Mouse (Mus musculus) heart, adult 2 months (tissue): ENCODE measurements around the gene Olfr1424. TPM values are rescaled to one million over a fixed set of nuclear protein-coding genes. Genes with fewer than 3 reads are reported as not detected.
"Not testable (repeated sequence)": the region's sequence is repeated elsewhere in the genome, so short reads cannot be mapped to it uniquely, and the experiment has no call there.

ENCODE experiments used
- DNase-seq, 2 experiments: peaks; one replicate each; pipeline ENCODE4 v3.0.0; 2021
- H3K27ac ChIP-seq: fragments of 200-600 bp; 2 replicates; pipeline ENCODE4 v1.8.1; 2022
- H3K27me3 ChIP-seq: fragments of 200-500 bp; 2 replicates; pipeline ENCODE4 v1.6.1; 2012; ENCODE audit warnings: mild to moderate bottlenecking, low read length, inconsistent platforms, mixed read lengths; ENCODE audit not compliant: control insufficient read depth, insufficient read depth
- H3K36me3 ChIP-seq: fragments of 200-500 bp; 2 replicates; pipeline ENCODE4 v1.6.1; 2012; ENCODE audit warnings: low read length, inconsistent platforms; ENCODE audit not compliant: control insufficient read depth, insufficient read depth
- H3K4me1 ChIP-seq: fragments of 200-500 bp; 2 replicates; pipeline ENCODE4 v1.6.1; 2011; ENCODE audit warnings: low read length; ENCODE audit not compliant: control insufficient read depth, insufficient read depth
- H3K4me3 ChIP-seq: fragments of 200-600 bp; 2 replicates; pipeline ENCODE4 v1.8.1; 2022
- H3K79me2 ChIP-seq: fragments of 200-500 bp; replicated peaks from 2 replicates; pipeline ENCODE4 v1.6.1; 2012; ENCODE audit warnings: mild to moderate bottlenecking, inconsistent platforms, low read length, moderate library complexity, mixed read lengths; ENCODE audit not compliant: control insufficient read depth, insufficient read depth
- H3K9ac ChIP-seq: fragments of 200-500 bp; 2 replicates; pipeline ENCODE4 v1.6.1; 2012; ENCODE audit warnings: low read depth, mild to moderate bottlenecking, control low read depth, inconsistent platforms, low read length, mixed read lengths
- CTCF ChIP-seq: fragments of 200-600 bp; IDR thresholded peaks from 2 replicates; pipeline ENCODE4 v1.8.1; 2022; ENCODE audit warnings: antibody characterized with exemption, mild to moderate bottlenecking, moderate library complexity
- EP300 ChIP-seq: fragments of 200-500 bp; IDR thresholded peaks from 2 replicates; pipeline ENCODE4 v1.6.1; 2011; ENCODE audit warnings: low read depth, low read length, control low read depth; ENCODE audit not compliant: insufficient read depth
- POLR2A ChIP-seq: fragments of 200-500 bp; IDR thresholded peaks from 2 replicates; pipeline ENCODE4 v1.6.1; 2011; ENCODE audit warnings: mild to moderate bottlenecking, low read depth, low read length, control low read depth; ENCODE audit not compliant: insufficient read depth
- WGBS: fragments of 180-500 bp; shearing (Covaris S2); methylation state at CpG from one replicate; pipeline ENCODE4 v1.1.7; 2018; 5-methylcytosine and 5-hydroxymethylcytosine counted together
- intact Hi-C: fragments of 180-260 bp; cut with DNase I; formaldehyde crosslinking; loops from one replicate; pipeline ENCODE4 v1.15.1; 2025
- long read RNA-seq: library from polyadenylated mRNA; stranded (forward); transcript quantifications from one replicate; pipeline ENCODE4 v2.0.0, GENCODE M21; 2021
- polyA plus RNA-seq: library from polyadenylated mRNA; depleted of rRNA; stranded (reverse); fragments of >200 nt; gene quantifications from 2 replicates; pipeline ENCODE4 v1.2.3, GENCODE M21; 2012; rRNA removed
- total RNA-seq, 2 experiments: library from RNA; stranded (reverse); gene quantifications; 2 replicates each; pipeline ENCODE4 v1.2.3; 2021

Gene Olfr1424
- total RNA-seq, result not detected
- polyA plus RNA-seq, result not detected in 2 replicates
- long read RNA-seq, result 0 reads

GRCm38 (mm10) chr19:12062582-12062981 is at the start of gene Olfr1424:
Gene Olfr1424 (minus strand): TSS chr19:12062682.
- H3K36me3 ChIP-seq, H3K4me3 ChIP-seq, H3K27ac ChIP-seq, H3K79me2 ChIP-seq, H3K9ac ChIP-seq, intact Hi-C loops, DNase-seq, H3K27me3 ChIP-seq, H3K4me1 ChIP-seq: not testable (repeated sequence)
- WGBS, result 89% methylated on average over 1 of the region's 1 CpGs

DNA sequence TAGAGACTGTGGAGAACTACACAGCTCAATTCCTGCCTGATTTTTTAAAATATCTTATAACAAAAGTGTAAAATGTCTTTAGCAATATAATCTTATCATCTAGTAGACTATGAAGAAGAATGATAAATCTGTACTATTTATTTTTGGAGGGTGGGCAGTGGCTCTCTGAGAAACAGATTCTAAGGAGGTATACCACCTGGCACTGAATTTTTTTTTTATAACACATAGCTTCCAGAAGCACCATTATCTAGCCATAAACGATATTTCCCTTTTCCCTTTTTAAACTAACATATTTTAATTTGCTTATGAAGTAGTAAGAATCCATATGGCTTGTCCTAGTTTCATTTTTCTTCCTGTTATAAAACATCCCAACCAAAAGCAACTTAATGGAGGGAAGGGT is 42.1 kb upstream of the Olfr1424 start:
- intact Hi-C loops, result no loop called here
- no peak for TF ChIP-seq POLR2A
- no peak for TF ChIP-seq EP300
- no peak for TF ChIP-seq CTCF
- DNase-seq, result no peak
- H3K36me3 ChIP-seq, result no peaks in the 10 kb centered on the region
- H3K27me3 ChIP-seq, result no peaks in the 10 kb centered on the region
- no peaks in the 10 kb centered on the region for H3K4me1 ChIP-seq
- H3K79me2 ChIP-seq, result no peaks in the 10 kb centered on the region
- WGBS, result 40% methylated on average over 1 of the region's 1 CpGs
- H3K9ac ChIP-seq, result no peak overlapping the region
- no peak overlapping the region for H3K27ac ChIP-seq
- no peak overlapping the region for H3K4me3 ChIP-seq

DNA sequence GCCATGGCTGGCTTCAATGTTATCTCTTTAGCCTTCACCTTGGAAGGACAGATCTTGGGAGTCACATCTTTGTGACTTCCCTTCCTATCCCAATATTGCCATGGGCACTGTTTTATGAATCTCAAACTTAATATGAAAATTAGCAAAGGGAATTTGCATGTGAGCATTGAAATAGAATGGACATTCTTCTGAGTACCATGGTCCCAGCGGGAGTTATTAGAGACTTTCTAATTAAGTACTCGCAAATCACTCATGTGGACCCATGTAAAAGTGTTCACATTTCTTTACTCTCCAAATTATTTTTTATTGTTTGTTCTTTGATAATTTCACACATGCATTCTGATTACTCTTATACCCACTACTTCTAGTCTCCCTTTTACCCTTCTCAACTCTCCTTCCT is 40.8 kb upstream of the Olfr1424 start, which contains the start of gene Olfr1427:
Olfr1427 (minus strand) TSS at position 101 of the 400 bp plus-strand sequence.
- H3K27ac ChIP-seq, result no peak within 1 kb of the TSS
- 90% methylated on average over 2 of the region's 2 CpGs for WGBS
- no peak within 1 kb of the TSS for H3K9ac ChIP-seq
- intact Hi-C loops, result no loop called here
- H3K36me3 ChIP-seq, result no peaks in the 10 kb centered on the region
- no peaks in the 10 kb centered on the region for H3K27me3 ChIP-seq
- H3K4me3 ChIP-seq, result no peak within 1 kb of the TSS
- no peak for DNase-seq
- no peak for TF ChIP-seq POLR2A
- no peak for TF ChIP-seq EP300
- no peak for TF ChIP-seq CTCF
- H3K4me1 ChIP-seq, result no peaks in the 10 kb centered on the region
- H3K79me2 ChIP-seq, result no peaks in the 10 kb centered on the region

DNA sequence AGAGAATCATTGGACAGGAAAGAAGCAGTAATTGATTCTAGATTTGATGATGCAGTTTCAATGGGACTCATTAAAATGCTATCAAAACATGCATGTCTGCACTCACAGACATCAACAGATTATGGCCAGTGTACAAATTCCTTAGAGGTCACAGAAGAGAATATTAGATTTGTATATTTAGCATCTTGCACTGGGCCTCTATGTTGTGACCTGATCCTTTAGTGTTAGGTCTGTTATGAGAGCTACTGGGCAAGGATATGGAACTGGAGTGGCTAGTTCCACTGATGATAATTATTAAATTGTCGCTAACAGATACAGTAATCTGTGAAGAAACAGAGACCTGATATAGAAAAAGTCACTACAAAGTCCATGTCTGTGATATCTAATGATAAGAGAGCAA is 29.4 kb upstream of the Olfr1424 start, which contains the start of gene Olfr1426:
Olfr1426 (minus strand) TSS at position 101 of the 400 bp plus-strand sequence.
- Histone ChIP-seq H3K27me3 (no peaks in the 10 kb centered on the region), H3K79me2 (no peaks in the 10 kb centered on the region), H3K27ac (no peak within 1 kb of the TSS), H3K4me3 (no peak within 1 kb of the TSS), H3K4me1 (no peaks in the 10 kb centered on the region), H3K36me3 (no peaks in the 10 kb centered on the region), H3K9ac (no peak within 1 kb of the TSS)
- TF ChIP-seq CTCF (no peak), EP300 (no peak), POLR2A (no peak)
- intact Hi-C loops, result no loop called here
- DNase-seq, result no peak
- WGBS, result 59% methylated on average over 1 of the region's 1 CpGs

DNA sequence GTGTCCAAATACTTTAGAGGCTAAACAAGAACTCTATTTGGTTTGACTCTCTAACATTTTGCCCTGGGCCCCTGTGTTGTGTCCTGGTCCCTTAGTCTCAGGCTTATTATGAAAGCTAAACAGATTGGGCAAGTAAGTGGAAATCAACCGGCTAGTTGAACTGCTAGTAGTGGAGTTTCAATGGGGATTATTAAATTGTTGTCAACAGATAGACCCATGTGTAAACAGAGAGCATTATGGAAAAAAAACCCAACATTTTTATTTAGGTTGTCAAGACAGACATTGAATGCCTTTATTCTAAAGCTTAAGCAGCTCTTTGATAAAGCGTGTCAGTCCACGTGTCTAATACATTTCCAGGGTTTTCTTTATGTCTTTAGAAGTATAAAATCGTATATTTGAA is 15.1 kb upstream of the Olfr1424 start, which contains the start of gene Olfr1425:
Olfr1425 (minus strand) TSS at position 101 of the 400 bp plus-strand sequence.
- H3K4me1 ChIP-seq, intact Hi-C loops, H3K27me3 ChIP-seq, H3K27ac ChIP-seq, DNase-seq, H3K9ac ChIP-seq, H3K79me2 ChIP-seq, H3K4me3 ChIP-seq, H3K36me3 ChIP-seq: not testable (repeated sequence)
- 78% methylated on average over 4 of the region's 4 CpGs for WGBS

GRCm38 (mm10) chr19:12069546-12069945 is 7.1 kb upstream of the Olfr1424 start:
- H3K36me3 ChIP-seq, H3K27me3 ChIP-seq, H3K4me1 ChIP-seq, H3K27ac ChIP-seq, H3K4me3 ChIP-seq, DNase-seq, H3K79me2 ChIP-seq, H3K9ac ChIP-seq, intact Hi-C loops: not testable (repeated sequence)
- 55% methylated on average over 1 of the region's 1 CpGs for WGBS

- H3K4me3 ChIP-seq, DNase-seq, intact Hi-C loops, H3K79me2 ChIP-seq, H3K4me1 ChIP-seq, H3K9ac ChIP-seq, H3K27ac ChIP-seq, H3K36me3 ChIP-seq, H3K27me3 ChIP-seq: not testable (repeated sequence)
- WGBS, result 47% methylated on average over 1 of the region's 1 CpGs
These were observed 5.3 kb upstream of the Olfr1424 start for GRCm38 (mm10) chr19:12067806-12068205.
